Mouse (Mus musculus) cerebellum, adult (tissue): Measurements from ENCODE around the gene Rpl27.
A peak's percentile ranks its signal among the peaks of the same experiment; 100 is the strongest.
"Not testable (repeated sequence)": the region's sequence is repeated elsewhere in the genome, so short reads cannot be mapped to it uniquely, and the experiment has no call there.

Experiments
- ATAC-seq: cut with Nextera tagmentation; 2 replicates; pipeline ENCODE4 v1.9.2; 2017; ENCODE audit warnings: mild to moderate bottlenecking, moderate library complexity, mixed read lengths; ENCODE audit not compliant: insufficient number of reproducible peaks, low FRiP score, low TSS enrichment

Rpl27 gene

DNA sequence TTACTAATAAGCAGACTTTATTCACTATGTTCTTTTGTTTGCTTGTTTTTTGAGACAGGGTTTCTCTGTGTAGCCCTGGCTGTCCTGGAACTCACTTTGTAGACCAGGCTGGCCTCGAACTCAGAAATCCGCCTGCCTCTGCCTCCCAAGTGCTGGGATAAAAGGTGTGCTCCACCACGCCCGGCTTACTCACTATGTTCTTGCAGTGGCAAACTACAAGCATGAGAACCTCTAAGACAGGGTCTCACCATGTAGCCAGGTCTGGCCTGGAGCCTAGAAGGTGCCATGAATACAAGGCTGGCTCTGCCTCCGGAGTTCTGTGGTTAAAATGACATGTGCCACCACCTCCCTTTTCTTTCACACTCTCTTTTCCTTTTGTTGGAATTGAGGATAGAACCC lies 24.5 kb downstream of the Rpl27 start:
- not testable (repeated sequence) for ATAC-seq

DNA sequence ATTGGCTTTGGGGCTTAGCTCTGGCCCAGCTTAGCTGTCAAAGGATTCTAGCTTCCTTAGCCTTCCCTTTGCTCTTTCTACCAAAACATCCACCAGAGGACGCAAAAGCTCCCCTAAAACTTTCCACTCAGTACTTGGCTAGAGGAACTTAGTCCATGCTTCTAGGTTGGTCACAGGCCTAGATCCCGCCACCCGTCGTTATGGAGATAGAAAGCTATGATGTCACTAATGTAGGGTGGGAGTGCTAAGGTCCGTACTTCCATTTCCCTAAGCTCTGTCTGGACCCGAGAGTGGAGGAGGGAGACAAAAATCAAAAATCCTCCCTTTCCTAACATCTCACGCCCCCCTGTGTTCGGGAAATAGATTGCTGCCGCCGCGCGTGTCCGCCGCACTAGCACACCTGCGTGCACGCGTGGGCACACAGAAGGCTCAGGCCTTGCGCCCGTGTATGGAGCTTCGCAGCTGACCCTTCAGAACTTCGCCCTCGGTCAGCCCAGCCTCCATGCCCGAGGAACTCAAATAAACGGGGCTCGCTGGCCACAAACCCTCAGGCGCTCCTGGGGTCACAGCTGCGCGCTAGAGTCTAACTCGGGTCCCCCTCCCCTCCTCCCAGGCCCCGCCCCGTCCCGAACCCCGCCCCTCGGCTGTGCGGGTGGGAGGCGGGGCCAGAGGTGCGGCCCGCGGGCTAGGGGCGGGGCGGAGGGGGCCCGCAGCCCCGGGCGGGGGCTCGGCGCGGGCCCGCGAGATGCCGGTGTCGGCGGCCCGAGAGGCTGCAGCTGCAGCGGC lies 25.6 kb downstream of the Rpl27 start:
- 0 out of 2 replicates have a peak, but pooled peaks have one; percentile 26 for ATAC-seq

DNA sequence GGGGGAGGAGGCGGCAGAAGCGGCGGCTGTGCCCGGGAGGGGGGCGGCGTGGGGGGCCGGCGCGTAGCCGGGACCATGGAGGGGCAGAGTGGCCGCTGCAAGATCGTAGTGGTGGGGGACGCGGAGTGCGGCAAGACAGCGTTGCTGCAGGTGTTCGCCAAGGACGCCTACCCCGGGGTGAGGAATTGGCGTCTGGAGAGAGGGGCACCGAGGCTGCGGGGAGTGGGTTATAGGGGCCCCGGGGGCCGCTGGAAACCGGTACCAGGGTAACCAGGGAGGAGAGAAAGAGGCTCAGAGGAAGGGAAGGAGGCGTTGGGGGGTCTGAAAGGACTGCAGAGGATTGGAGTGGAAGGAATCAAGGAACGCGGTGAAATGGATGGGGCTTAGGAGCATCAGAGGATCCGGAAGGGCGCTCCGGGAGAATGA lies 26.2 kb downstream of the Rpl27 start:
- ATAC-seq, result no peak

DNA sequence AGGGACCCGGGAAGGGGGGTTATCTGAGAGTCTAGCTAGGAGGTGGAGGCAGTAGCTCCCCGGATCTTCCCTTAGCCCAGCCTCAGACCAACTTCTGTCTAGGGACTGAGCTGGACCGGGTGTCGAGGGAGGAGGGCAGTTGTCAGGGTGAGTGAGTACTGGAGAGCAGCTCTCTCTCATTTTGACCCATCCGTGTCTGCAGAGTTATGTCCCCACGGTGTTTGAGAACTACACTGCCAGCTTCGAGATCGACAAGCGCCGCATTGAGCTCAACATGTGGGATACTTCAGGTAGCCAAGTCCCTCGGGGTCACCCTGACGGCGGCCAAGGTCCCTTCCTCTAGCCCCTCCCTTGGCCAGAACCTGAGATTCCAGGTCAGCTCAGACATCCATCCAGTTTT lies 26.6 kb downstream of the Rpl27 start:
- ATAC-seq, result no peak

DNA sequence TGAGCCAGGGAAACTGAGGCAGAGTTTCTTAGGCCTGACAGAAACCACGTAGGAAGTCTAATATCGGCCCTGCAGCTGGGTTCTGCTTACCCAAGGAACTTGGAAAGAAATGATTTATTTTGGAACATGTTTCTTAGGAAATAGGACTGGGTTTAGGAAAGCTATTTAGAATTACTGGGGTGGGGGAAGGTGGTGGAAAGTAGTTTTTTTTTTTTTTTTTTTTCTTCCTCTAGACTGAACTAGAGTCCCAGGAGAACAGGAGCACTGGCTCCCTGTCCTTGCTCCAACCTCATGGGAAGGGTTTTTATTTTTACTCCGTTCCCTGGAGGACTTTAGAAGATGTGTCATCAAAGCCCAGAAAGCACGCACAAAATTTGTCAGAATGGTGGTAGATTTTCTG lies 27.1 kb downstream of the Rpl27 start:
- no peak for ATAC-seq

DNA sequence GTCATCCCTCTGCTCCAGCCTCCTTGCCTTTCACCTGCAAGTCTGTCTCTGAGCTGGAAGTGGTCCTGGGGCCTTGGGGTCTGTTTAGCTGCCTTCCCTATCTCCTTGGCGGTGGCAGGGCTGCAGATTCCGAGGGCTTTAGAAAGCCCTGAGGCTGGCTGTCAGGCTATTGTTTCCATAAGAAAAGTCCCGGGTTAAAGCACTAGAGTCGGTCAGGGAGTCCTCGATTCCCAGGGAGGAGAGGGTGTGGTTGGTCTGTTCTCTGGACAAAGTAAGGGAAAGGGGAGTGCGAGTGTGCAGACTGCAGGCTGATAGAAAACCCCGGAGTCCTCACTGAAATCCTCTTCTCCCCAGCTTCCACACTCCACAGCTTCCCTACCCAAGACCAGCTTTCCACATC lies 28.1 kb downstream of the Rpl27 start:
- no peak for ATAC-seq

DNA sequence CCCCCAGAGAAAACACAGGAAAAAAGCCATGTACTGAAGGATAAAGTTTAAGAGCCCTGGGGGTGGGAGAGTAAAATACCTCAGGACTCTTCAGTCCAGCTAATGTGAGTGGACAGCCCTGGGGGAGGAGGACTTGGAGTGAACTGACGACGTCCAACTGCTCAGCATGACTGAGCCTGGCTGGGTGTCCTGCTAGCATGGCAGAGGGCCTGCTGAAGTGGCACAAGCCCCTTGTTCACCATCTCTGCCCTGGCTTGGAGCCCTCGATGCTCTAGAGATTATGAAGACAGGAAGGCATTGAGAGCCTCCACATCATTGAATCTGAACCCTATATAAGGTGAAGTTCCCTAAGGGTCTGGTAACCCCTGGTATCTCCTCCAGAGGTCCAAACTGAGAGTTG lies 29.8 kb downstream of the Rpl27 start:
- ATAC-seq, result no peak

DNA sequence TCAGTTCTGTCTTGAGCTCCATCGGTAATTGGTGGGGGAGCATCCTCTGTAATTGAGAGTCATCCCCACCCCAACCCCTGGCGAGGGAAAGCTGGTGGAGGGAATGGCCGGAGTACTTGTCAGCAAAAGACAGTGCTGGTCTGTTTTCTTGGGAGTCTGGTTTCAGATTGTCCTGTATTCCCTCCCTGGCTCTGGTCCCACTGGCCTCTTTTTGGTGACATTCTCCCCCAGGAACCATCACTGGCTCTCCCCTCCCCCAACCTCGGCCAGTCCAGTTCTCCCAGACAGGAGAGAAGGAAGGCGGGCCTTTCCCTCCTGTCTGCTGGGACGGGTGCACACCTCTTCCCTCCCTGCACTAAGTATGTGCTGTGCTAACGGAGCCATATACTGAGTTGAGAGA lies 30.2 kb downstream of the Rpl27 start:
- ATAC-seq, result no peak

DNA sequence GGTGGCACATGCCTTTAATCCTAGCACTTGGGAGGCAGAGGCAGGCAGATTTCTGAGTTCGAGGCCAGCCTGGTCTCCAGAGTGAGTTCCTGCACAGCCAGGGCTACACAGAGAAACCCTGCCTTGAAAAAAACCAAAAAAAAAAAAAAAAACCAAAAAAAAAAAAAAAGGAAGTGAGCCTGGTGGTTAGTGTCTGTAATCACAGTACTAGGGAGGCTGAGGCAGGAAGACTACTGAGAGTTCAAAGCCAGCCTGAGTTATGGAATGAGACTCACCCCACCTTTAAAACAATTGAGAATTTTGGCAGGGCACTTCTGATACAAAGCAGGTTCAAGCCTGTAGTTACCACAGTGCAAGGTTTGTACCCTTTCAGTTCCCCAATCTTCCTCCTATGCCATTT lies 31.6 kb downstream of the Rpl27 start:
- not testable (repeated sequence) for ATAC-seq

DNA sequence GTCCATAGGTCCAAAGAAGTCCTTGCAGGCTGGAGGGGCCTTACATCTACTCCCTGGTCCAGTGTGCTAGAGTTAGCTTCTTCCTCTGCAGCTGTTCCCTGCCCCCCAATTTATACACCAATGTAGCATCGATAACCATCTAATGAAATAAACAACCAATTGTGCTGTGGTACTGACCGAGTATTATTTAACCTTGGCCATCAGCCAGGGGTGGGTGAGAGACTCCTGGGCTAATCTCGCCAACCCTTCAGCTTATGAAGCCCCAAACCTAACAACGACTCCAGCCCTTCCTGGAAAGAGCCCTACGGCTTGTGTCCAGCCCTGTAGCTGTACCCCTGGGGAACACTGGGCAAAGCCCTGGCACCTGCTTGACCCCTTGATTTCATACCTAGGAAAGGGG lies 32.2 kb downstream of the Rpl27 start:
- ATAC-seq, result no peak

DNA sequence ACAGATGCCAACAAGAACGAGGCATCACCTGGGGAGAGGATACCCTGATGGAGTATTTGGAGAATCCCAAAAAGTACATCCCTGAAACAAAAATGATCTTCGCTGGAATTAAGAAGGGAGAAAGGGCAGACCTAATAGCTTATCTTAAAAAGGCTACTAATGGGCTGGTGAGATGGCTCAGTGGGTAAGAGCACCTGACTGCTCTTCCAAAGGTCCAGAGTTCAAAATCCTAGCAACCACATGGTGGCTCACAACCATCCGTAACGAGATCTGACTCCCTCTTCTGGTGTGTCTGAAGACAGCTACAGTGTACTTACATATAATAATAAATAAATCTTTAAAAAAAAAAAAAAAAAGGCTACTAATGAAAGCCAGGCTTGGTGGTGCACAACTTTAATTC lies 34.3 kb downstream of the Rpl27 start:
- not testable (repeated sequence) for ATAC-seq

DNA sequence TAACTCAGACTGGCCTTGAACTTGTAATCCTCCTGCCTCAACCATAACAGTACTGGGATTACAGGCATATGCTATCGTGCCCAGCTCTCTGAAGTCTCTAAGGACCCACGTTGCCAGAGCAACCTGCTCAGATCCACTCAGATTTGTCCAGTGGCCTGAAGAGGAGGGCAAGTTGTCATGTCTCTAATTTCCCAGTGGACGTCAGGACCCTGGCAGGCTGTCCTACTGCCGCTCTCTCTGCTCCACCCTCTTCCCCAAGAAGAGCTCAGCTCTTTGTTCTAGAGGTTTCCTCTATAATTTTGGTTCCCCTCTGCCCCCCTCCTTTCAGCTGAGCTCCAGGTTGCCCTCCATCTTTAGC lies 35.1 kb downstream of the Rpl27 start:
- ATAC-seq, result no peak

DNA sequence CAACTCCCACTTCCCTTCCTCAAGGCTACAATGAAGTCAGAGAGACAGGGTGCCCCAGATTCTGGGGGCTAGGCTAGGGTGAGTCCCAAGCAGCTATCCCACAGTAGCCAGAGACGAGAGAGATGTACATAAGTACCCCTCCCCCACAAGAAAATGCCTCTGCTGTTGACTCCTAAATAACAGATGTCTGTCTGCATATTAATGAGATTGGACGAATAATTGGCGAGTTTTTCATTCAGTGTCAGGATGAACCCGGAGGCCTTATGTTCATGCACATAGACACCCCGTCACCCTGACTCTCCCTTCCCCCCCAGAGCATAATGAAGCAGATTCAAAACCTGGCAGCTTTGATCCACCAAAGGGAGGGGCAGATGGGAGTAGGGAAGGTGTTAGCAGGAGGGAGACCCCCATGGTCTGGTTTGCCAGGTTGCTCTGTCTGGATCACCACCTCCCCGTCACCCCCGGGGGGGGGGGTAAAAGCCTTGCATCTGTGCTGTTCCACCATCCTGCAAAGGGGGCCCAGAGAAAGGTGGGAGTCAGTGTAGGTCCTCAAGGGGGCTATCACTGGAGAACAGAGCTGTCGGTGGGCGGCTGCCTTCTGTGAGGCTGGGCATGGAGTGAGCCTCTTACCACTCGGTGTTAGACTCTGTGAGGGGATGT lies 35.6 kb downstream of the Rpl27 start:
- ATAC-seq, result no peak

DNA sequence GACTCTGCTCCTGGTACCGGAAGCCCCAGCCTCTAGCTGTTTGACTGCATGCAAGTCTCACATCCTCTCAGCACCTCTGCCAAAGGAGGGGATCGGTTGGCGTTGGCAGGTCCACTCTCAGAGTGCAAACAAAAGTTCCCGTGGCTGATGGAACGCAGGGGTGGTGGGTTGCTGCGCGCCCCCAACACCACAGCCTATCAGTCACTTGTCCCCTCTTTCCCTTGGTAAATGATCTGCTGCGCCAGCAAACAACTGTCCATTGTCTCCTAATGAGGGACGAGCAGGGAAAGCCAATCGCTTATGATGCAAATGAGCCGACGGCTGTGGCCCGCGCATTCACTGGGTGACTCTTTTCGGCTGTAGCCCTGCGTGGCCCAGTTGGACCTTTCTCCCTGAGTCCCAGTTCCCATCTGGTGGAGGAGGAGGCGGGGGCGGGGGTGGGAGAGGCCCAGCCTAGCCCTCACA lies 37.1 kb downstream of the Rpl27 start:
- ATAC-seq, result no peak

DNA sequence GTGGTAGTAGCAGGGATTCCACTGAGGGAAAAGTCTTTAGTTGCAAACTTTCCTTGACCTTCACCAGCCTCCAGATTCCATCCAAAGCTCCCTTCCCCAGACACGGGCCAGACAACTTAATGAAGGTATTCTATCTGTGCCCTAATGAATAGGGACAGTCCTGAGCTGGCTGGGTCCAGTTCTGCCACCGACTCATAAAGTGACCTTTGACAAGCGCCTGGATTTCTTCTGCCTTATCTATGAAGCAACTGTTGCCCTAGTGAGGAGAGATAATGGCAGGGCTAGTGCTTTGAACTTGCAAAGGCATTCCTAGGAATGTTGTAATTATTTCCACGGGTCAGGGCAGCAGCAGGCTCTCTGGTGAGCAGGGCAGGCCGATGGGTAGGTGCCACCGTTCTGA lies 38.8 kb downstream of the Rpl27 start:
- no peak for ATAC-seq

DNA sequence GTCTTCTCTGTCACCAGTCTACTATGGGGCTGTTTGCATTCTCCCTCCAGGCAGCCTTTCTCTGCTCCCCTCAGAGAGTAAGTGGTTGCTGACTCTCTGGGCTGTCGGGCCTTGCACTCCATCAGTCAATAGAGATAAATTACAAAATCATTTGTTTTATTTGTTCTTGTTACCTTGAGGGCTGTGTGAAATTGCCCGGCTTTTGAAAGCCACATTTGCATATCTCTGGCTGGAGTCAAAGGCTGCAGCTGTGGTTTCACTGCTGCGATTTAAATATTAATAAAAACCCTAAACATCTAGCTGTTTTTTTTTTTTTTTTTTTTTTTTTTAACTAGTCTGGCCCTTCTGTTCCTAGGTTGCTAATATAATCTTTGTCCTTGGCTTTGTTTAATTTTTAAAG lies 41.7 kb downstream of the Rpl27 start:
- ATAC-seq, result no peak

DNA sequence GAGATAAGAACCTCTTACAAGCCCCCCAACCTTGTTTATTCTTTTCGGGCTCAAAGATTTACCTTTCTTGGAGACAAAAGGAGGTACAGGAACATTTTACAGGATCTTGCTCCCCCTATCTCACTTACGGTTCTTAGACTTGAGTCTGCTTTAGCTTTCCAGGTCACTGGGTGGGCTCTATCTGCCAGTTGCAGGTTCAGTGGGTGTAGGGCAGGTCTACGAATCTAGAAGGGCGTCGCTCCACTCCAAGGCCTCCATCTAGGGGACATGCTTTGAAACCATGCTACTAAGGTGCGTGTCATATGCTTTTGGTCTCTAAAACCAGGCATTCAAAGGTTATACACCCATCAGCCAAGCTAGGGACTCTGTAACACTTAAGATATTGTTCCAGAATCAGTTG lies 42.1 kb downstream of the Rpl27 start:
- ATAC-seq, result no peak

DNA sequence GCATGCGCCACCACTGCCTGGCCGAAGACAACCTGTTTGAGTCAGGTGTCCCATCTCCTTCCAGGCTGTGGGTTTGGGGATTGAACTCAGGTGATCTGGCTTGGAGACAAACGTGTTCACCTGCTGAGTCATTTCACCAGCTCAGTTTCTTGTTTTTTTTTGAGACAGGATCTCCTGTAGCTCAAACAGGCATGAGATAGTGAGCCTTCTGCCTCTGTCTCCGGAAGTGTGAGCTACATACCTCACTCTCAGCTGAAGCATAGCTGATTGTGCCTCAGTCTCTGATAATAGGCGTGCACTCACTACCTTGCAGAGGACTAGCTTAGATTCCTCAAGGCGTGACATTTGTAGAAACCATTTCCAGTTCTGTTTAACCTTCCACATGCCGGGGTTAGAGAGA lies 42.7 kb downstream of the Rpl27 start:
- ATAC-seq, result no peak

DNA sequence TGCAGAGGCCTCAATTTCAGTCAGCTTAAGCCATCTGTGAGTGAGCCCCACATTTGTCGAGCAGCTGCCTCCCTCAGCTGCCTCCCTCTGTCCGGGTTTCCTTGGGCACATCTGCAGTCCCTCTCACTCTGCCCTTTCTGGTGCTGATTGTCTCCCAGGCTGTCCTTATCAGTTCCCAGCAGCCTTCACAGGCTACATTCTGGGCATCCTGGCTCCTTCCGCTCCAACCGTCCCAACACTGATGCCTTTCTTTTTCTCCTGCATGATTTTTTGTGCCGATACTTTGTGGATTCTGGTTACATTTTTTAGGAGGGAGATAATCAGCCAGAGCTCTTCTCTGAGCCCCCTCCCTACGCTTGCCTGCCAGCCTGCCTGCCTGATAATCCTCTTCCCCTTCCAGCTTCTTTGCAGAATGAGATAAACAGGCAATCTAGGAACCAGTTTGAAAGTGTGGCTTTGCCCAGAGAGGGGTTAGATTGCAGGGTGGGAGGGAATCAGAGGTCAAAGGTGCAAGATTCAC lies 43.5 kb downstream of the Rpl27 start:
- no peak for ATAC-seq

DNA sequence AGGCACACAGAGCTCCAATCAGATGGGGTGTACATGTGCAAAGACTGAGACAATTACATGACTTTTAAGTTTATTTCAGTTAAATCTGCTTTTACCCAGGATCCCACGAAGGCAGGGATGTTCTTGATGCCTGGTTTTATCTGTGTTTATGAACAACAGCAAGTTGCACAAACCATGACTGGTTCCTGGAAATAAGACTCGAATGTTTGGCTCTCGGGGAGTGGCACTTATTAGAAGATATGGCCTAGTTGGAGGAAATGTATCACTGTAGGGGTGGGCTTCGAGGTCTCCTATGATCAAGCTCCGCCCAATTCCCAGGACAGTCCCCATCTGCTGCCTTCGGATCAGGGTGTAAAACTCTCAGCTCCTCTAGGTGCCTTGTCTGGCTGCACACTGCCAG lies 44.0 kb downstream of the Rpl27 start:
- no peak for ATAC-seq
